Comparison of ENCODE assay signal across 10 mouse cellular contexts in genomic region chr4:41638828-41639213, GRCm38 (mm10). TPM values are rescaled to one million over a fixed set of nuclear protein-coding genes. Genes with fewer than 3 reads are reported as not detected.
DNase-seq lines count a peak whose midpoint lies in the region; ATAC-seq and TF ChIP-seq lines count a peak whose summit lies in the region.
"Had no signal": no experiment of that assay in that cellular context is flagged by ENCODE, and none has a peak within 500 bp of the region (broad histone marks: within the 10 kb centered on the region; RNA-seq: fewer than 3 reads in every experiment).

No protein-coding gene starts in this region.

- no peak for DNase-seq in lung, postnatal 0 days (ENCODE audit: low spot score)
- DNase-seq in forebrain, embryonic 14.5 days (ENCODE audit: low spot score), result no peak
- no peak for DNase-seq in urinary bladder, postnatal 10 days (ENCODE audit: low spot score)
- DNase-seq: heart, adult 18-20 months; liver, embryonic 13.5 days had no signal

- no peaks in the 10 kb centered on the region for H3K9me3 ChIP-seq in lung, embryonic 15.5 days
- H3K9me3 ChIP-seq in lung, postnatal 0 days (ENCODE audit: low read length), result no peaks in the 10 kb centered on the region
- no peaks in the 10 kb centered on the region for H3K9me3 ChIP-seq in forebrain, embryonic 14.5 days (replicated peaks; ENCODE audit: control insufficient read depth, low read length)
- H3K9me3 ChIP-seq in limb, embryonic 12.5 days, result no peaks in the 10 kb centered on the region
- H3K9me3 ChIP-seq: liver, embryonic 13.5 days had no signal

- peaks cover 7% of the 10 kb centered on the region; the same call in 1 of the 2 replicates for H3K27me3 ChIP-seq in lung, embryonic 15.5 days
- H3K27me3 ChIP-seq in lung, postnatal 0 days (replicated peaks; ENCODE audit: insufficient read depth, low read length), result no peaks in the 10 kb centered on the region; the same call in 1 of the 2 replicates
- no peaks in the 10 kb centered on the region for H3K27me3 ChIP-seq in forebrain, embryonic 14.5 days (replicated peaks; ENCODE audit: control insufficient read depth, insufficient read depth, low read length)
- H3K27me3 ChIP-seq in limb, embryonic 12.5 days, result peaks cover 63% of the 10 kb centered on the region
- H3K27me3 ChIP-seq: Patski had no signal

- no peaks in the 10 kb centered on the region for H3K36me3 ChIP-seq in lung, embryonic 15.5 days
- H3K36me3 ChIP-seq in lung, postnatal 0 days (ENCODE audit: insufficient read depth, low read length), result no peaks in the 10 kb centered on the region
- peaks cover 3% of the 10 kb centered on the region; the same call in 1 of the 2 replicates for H3K36me3 ChIP-seq in forebrain, embryonic 14.5 days (ENCODE audit: control insufficient read depth, insufficient read depth, low read length)
- no peaks in the 10 kb centered on the region; the same call in 1 of the 2 replicates for H3K36me3 ChIP-seq in limb, embryonic 12.5 days
- H3K36me3 ChIP-seq: liver, embryonic 13.5 days had no signal

- ATAC-seq in lung, embryonic 15.5 days (ENCODE audit: borderline replicate concordance, extremely low read depth, low FRiP score, low TSS enrichment), result no peak
- ATAC-seq in lung, postnatal 0 days, result no peak
- ATAC-seq in forebrain, embryonic 14.5 days, result no peak
- no peak for ATAC-seq in limb, embryonic 12.5 days (ENCODE audit: insufficient number of reproducible peaks, insufficient read depth, low FRiP score, low TSS enrichment, low read depth)
- no peak for ATAC-seq in erythroblast, adult 5-6 weeks (replicated peaks; ENCODE audit: low FRiP score, poor library complexity, severe bottlenecking)
- ATAC-seq in megakaryocyte-erythroid progenitor cell, adult 5-6 weeks (replicated peaks; ENCODE audit: low FRiP score, low TSS enrichment, poor library complexity, severe bottlenecking), result no peak
- ATAC-seq: Patski had no signal

- WGBS in lung, embryonic 15.5 days, result 83% methylated on average over 6 of the region's 6 CpGs
- 90% methylated on average over 6 of the region's 6 CpGs for WGBS in lung, postnatal 0 days
- 77% methylated on average over 6 of the region's 6 CpGs for WGBS in forebrain, embryonic 14.5 days
- WGBS in limb, embryonic 12.5 days, result 76% methylated on average over 6 of the region's 6 CpGs

- no peak overlapping the region for H3K27ac ChIP-seq in lung, embryonic 15.5 days
- H3K27ac ChIP-seq in lung, postnatal 0 days (ENCODE audit: low read length), result no peak overlapping the region
- peak overlapping the region; percentile 1; the same call in 1 of the 2 replicates for H3K27ac ChIP-seq in forebrain, embryonic 14.5 days (ENCODE audit: low read depth, low read length)
- no peak overlapping the region for H3K27ac ChIP-seq in limb, embryonic 12.5 days
- H3K27ac ChIP-seq: liver, embryonic 13.5 days had no signal

- no peak for TF ChIP-seq EP300 in lung, postnatal 0 days (IDR thresholded peaks at IDR 0.05)

- TF ChIP-seq CTCF in lung, postnatal 0 days (IDR thresholded peaks at IDR 0.05), result no peak

- H3K9ac ChIP-seq in lung, embryonic 15.5 days, result no peak overlapping the region
- no peak overlapping the region for H3K9ac ChIP-seq in lung, postnatal 0 days (replicated peaks; ENCODE audit: low read depth)
- H3K9ac ChIP-seq in forebrain, embryonic 14.5 days (ENCODE audit: low read length), result peak overlapping the region; percentile 98
- H3K9ac ChIP-seq in limb, embryonic 12.5 days (replicated peaks), result peak overlapping the region; percentile 89; the same call in 1 of the 2 replicates
- H3K9ac ChIP-seq: liver, embryonic 13.5 days had no signal

- no peak overlapping the region for H3K4me3 ChIP-seq in lung, embryonic 15.5 days
- no peak overlapping the region for H3K4me3 ChIP-seq in lung, postnatal 0 days (ENCODE audit: low read depth, low read length)
- peak overlapping the region; percentile 72 for H3K4me3 ChIP-seq in forebrain, embryonic 14.5 days (ENCODE audit: low read depth, low read length)
- peak overlapping the region; percentile 63 for H3K4me3 ChIP-seq in limb, embryonic 12.5 days (replicated peaks)

- H3K4me2 ChIP-seq in lung, embryonic 15.5 days, result 0 out of 2 replicates have a peak overlapping the region, but pooled peaks have one; percentile 88
- H3K4me2 ChIP-seq in lung, postnatal 0 days (replicated peaks; ENCODE audit: low read depth, low read length), result no peak overlapping the region
- H3K4me2 ChIP-seq in forebrain, embryonic 14.5 days (ENCODE audit: low read length), result peak overlapping the region; percentile 62
- peak overlapping the region; percentile 80 for H3K4me2 ChIP-seq in limb, embryonic 12.5 days

- H3K4me1 ChIP-seq in lung, embryonic 15.5 days, result peaks cover 25% of the 10 kb centered on the region
- H3K4me1 ChIP-seq in lung, postnatal 0 days (ENCODE audit: insufficient read depth, low read depth, low read length), result no peaks in the 10 kb centered on the region
- H3K4me1 ChIP-seq in forebrain, embryonic 14.5 days (ENCODE audit: control insufficient read depth, insufficient read depth, low read length), result peaks cover 13% of the 10 kb centered on the region
- peaks cover 50% of the 10 kb centered on the region for H3K4me1 ChIP-seq in limb, embryonic 12.5 days (replicated peaks)

RNA-seq across cellular contexts. Expression of gene Enho, which starts 1.3 kb away (rescaled TPM):
- polyA plus RNA-seq in lung, embryonic 15.5 days (2015; fragmentation: Nextera tagmentation; extraction: Ambion mirVana), result 8.1 and 9.7 TPM in 2 replicates
- 18.9 and 25.0 TPM in 2 replicates for polyA plus RNA-seq in lung, postnatal 0 days (2015; fragmentation: Nextera tagmentation; extraction: Ambion mirVana)
- 64.7 and 73.9 TPM in 2 replicates for polyA plus RNA-seq in forebrain, embryonic 14.5 days (2014; fragmentation: Nextera tagmentation; extraction: Ambion mirVana)
- 21.9 and 22.2 TPM in 2 replicates for polyA plus RNA-seq in limb, embryonic 12.5 days (2016; fragmentation: Nextera tagmentation; extraction: Ambion mirVana)
- not detected in 2 replicates for total RNA-seq in erythroblast, adult 5-6 weeks (2015; ENCODE audit: low replicate concordance)
- not detected in 2 replicates for total RNA-seq in erythroblast, adult 5-6 weeks (2017; ENCODE audit: low replicate concordance)
- not detected in 2 replicates for total RNA-seq in megakaryocyte-erythroid progenitor cell, adult 5-6 weeks (2014; fragmentation: Nextera tagmentation)
- not detected in 2 replicates for total RNA-seq in megakaryocyte-erythroid progenitor cell, adult 5-6 weeks (2017)

RNA-seq across cellular contexts. Expression of gene Cntfr, which starts 58.1 kb away (rescaled TPM):
- polyA plus RNA-seq in lung, embryonic 15.5 days (2015; fragmentation: Nextera tagmentation; extraction: Ambion mirVana), result 7.8 TPM in 2 replicates
- 0.77 and 1.1 TPM in 2 replicates for polyA plus RNA-seq in lung, postnatal 0 days (2015; fragmentation: Nextera tagmentation; extraction: Ambion mirVana)
- 12.6 and 12.7 TPM in 2 replicates for polyA plus RNA-seq in forebrain, embryonic 14.5 days (2014; fragmentation: Nextera tagmentation; extraction: Ambion mirVana)
- 4.7 and 5.5 TPM in 2 replicates for polyA plus RNA-seq in limb, embryonic 12.5 days (2016; fragmentation: Nextera tagmentation; extraction: Ambion mirVana)
- total RNA-seq in erythroblast, adult 5-6 weeks (2015; ENCODE audit: low replicate concordance), result not detected in 2 replicates
- total RNA-seq in erythroblast, adult 5-6 weeks (2017; ENCODE audit: low replicate concordance), result not detected in 2 replicates
- not detected in 2 replicates for total RNA-seq in megakaryocyte-erythroid progenitor cell, adult 5-6 weeks (2014; fragmentation: Nextera tagmentation)
- total RNA-seq in megakaryocyte-erythroid progenitor cell, adult 5-6 weeks (2017), result not detected in 2 replicates

Comparison
In these comparisons a context has a peak if more than half of its experiments do, and no peak if none do; other contexts are left out.
1. H3K4me3 ChIP-seq: peak in forebrain, embryonic 14.5 days (single experiment) and limb, embryonic 12.5 days (single experiment); none in lung, embryonic 15.5 days (single experiment) and lung, postnatal 0 days (single experiment).
2. H3K9ac ChIP-seq: peak in forebrain, embryonic 14.5 days (single experiment) and limb, embryonic 12.5 days (single experiment); none in lung, embryonic 15.5 days (single experiment) and lung, postnatal 0 days (single experiment).